Mouse (Mus musculus) myocyte (in vitro differentiated cells): Measurements from ENCODE around the gene Fgd6.

ENCODE experiments used
- MAX ChIP-seq: IDR thresholded peaks from one replicate; pipeline ENCODE4 v1.6.1; 2011; ENCODE audit warnings: low read depth, mild to moderate bottlenecking, control low read depth
- MYOD1 ChIP-seq, 3 experiments: IDR thresholded peaks; one replicate each; pipeline ENCODE4 v1.6.1; 2011; ENCODE audit warnings: control low read depth in 2 of 3, low read depth in 2 of 3, mild to moderate bottlenecking in 2 of 3, moderate library complexity in 1 of 3; ENCODE audit not compliant: insufficient read length in 2 of 3, control insufficient read depth in 1 of 3
- MYOG ChIP-seq, 3 experiments: IDR thresholded peaks; one replicate each; pipeline ENCODE4 v1.6.1; 2011; ENCODE audit warnings: control low read depth in 2 of 3, low read depth in 2 of 3, mild to moderate bottlenecking in 2 of 3; ENCODE audit not compliant: insufficient read length in 2 of 3, control insufficient read depth in 1 of 3, insufficient read depth in 1 of 3
- POLR2A ChIP-seq: IDR thresholded peaks from one replicate; pipeline ENCODE4 v1.6.1; 2011; ENCODE audit warnings: low read depth, mild to moderate bottlenecking, control low read depth, moderate library complexity; ENCODE audit not compliant: insufficient read length
- POLR2AphosphoS2 ChIP-seq: IDR thresholded peaks from one replicate; pipeline ENCODE4 v1.6.1; 2011; ENCODE audit warnings: low read depth, control low read depth; ENCODE audit not compliant: insufficient read length
- REST ChIP-seq: IDR thresholded peaks from one replicate; pipeline ENCODE4 v1.6.1; 2011; ENCODE audit warnings: mild to moderate bottlenecking, control low read depth, moderate library complexity; ENCODE audit not compliant: insufficient read depth, insufficient read length
- TCF12 ChIP-seq: IDR thresholded peaks from one replicate; pipeline ENCODE4 v1.6.1; 2011; ENCODE audit warnings: mild to moderate bottlenecking, control low read depth; ENCODE audit not compliant: poor library complexity, insufficient read depth, severe bottlenecking

- TF ChIP-seq MYOD1 (IDR thresholded peaks at IDR 0.05; ENCODE audit: control insufficient read depth in 1 of 3, insufficient read length in 2 of 3, low read depth in 2 of 3) (no peak), TCF12 (no peak), POLR2A (no peak), MAX (no peak), MYOG (IDR thresholded peaks at IDR 0.05; ENCODE audit: control insufficient read depth in 1 of 3, insufficient read depth in 1 of 3, insufficient read length in 2 of 3, low read depth in 2 of 3) (no peak), REST (no peak), POLR2AphosphoS2 (no peak)
Observed at GRCm38 (mm10) chr10:94133081-94133480, 97.3 kb downstream of the Fgd6 start.
